Mouse (Mus musculus): Measurements from ENCODE around the gene Dcxr.

DNA sequence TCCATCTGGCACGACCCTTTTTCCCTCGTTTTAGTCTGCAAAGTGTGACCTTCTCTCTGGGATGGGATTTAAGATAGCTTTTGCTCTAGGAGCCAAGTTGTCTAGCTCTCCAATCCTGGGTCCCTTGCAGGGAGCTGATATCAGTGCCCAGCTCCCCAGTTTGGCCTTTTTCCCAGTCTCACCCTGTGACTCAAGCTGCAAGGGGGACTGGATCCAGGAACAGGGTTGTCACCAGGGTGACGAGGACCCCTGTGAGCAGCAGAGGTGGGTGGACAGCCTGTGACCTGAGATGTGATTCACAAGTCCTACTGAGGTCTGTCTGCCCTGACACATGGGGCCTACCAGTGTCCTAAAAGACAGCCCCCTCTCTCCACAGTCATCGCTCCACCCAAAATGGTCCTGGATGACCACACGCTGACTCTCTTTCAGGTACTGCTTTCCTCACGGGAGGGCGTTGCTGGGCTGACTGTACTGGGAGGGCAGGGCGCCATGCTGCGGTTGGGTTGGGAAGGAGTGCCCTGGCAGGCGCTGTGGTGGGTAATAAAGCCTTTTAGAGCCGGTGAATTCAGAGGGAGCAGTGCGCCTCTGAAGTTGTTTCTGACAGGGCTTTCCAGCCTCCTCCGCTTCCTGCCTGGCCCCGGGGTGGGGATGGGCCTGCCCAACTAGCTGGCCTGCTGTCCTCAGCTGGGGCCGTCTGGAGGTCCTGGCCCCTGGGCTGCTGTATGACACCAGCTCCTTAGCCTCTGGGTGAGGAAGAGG lies 23.2 kb downstream of the Dcxr start:
- no peak for TF ChIP-seq CHD2 (IDR thresholded peaks at IDR 0.05; ENCODE audit: low read depth, low read length)
- TF ChIP-seq MAFK (IDR thresholded peaks at IDR 0.05; ENCODE audit: insufficient read depth, low read depth, low read length) = no peak
- no peak for TF ChIP-seq ZNF384 (IDR thresholded peaks at IDR 0.05; ENCODE audit: low read depth, low read length)
- no peak for TF ChIP-seq HCFC1 (IDR thresholded peaks at IDR 0.05; ENCODE audit: borderline replicate concordance, insufficient read depth, low read length)
- no peak for TF ChIP-seq ZC3H11A (IDR thresholded peaks at IDR 0.05; ENCODE audit: borderline replicate concordance, low read depth, low read length)
